In the genomic region with DNA sequence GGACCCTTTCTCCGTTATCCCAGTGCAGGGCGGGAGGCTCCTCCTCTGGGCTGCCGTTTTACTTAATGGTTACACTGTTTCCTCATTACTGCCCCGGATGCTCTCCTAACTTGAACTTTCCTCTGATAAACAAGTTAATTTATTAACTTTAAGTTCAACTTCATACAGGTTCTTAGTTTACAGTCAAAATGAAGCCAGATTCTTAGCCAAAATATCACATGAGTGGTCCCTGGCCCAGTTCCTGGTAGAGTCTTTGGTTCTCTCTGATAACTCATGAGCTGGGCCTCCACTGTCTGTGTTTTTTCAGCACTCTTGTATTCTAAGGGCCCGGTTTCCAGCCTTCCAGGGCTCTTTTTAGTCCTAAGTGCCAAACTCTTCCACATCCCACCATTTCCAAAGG, we compare ENCODE assay signal across 25 mouse cellular contexts. TPM values are rescaled to one million over a fixed set of nuclear protein-coding genes. Genes with fewer than 3 reads are reported as not detected.
DNase-seq lines count a peak whose midpoint lies in the region; ATAC-seq and TF ChIP-seq lines count a peak whose summit lies in the region.
"Had no signal": no experiment of that assay in that cellular context is flagged by ENCODE, and none has a peak within 500 bp of the region (broad histone marks: within the 10 kb centered on the region; RNA-seq: fewer than 3 reads in every experiment).

No protein-coding gene starts in this region.

- H3K27ac ChIP-seq in kidney, embryonic 15.5 days: no peak overlapping the region
- H3K27ac ChIP-seq in kidney, embryonic 14.5 days (ENCODE audit: low read depth, low read length): no peak overlapping the region
- H3K27ac ChIP-seq in MEL (ENCODE audit: control insufficient read depth, low read depth, low read length): peak overlapping the region; percentile 27
- H3K27ac ChIP-seq: forebrain, embryonic 10.5 days; forebrain, embryonic 13.5 days; heart, embryonic 13.5 days; hindbrain, embryonic 14.5 days; hindbrain, postnatal 0 days had no signal

- no peak overlapping the region for H3K9ac ChIP-seq in kidney, embryonic 15.5 days
- H3K9ac ChIP-seq in kidney, embryonic 14.5 days (ENCODE audit: low read depth, low read length): no peak overlapping the region
- no peak overlapping the region for H3K9ac ChIP-seq in MEL (ENCODE audit: control insufficient read depth, low read depth, low read length, poor library complexity, severe bottlenecking)
- H3K9ac ChIP-seq: forebrain, embryonic 13.5 days; heart, embryonic 13.5 days; hindbrain, embryonic 14.5 days had no signal

- H3K4me2 ChIP-seq in kidney, embryonic 15.5 days: no peak overlapping the region
- H3K4me2 ChIP-seq in kidney, embryonic 14.5 days (replicated peaks; ENCODE audit: low read depth, low read length): no peak overlapping the region
- H3K4me2 ChIP-seq: forebrain, embryonic 13.5 days; heart, embryonic 13.5 days; hindbrain, embryonic 14.5 days had no signal

- H3K36me3 ChIP-seq in kidney, embryonic 15.5 days: no peaks in the 10 kb centered on the region
- H3K36me3 ChIP-seq in kidney, embryonic 14.5 days (ENCODE audit: control insufficient read depth, insufficient read depth, low read length): no peaks in the 10 kb centered on the region
- H3K36me3 ChIP-seq in MEL (ENCODE audit: control insufficient read depth in 1 of 2, insufficient read depth in 2 of 2, low read length in 2 of 2): peaks cover 0 to 25% of the 10 kb centered on the region in 2 experiments; a peak in 2 of 4 replicates
- H3K36me3 ChIP-seq: forebrain, embryonic 10.5 days; heart, embryonic 13.5 days had no signal

- peaks cover 5% of the 10 kb centered on the region for H3K4me1 ChIP-seq in kidney, embryonic 15.5 days
- no peaks in the 10 kb centered on the region; the same call in 1 of the 2 replicates for H3K4me1 ChIP-seq in kidney, embryonic 14.5 days (ENCODE audit: control insufficient read depth, insufficient read depth, low read length)
- H3K4me1 ChIP-seq in MEL (ENCODE audit: control insufficient read depth in 1 of 2, insufficient read depth in 2 of 2, low read length in 2 of 2): peaks cover 17 to 30% of the 10 kb centered on the region in 2 experiments

- no peak for TF ChIP-seq CTCF in MEL (IDR thresholded peaks at IDR 0.05 in 2 of 3, conservative IDR thresholded peaks at IDR 0.05 in 1 of 3; ENCODE audit: control insufficient read depth in 1 of 3, insufficient read depth in 1 of 3, low read depth in 2 of 3, low read length in 3 of 3, poor library complexity in 1 of 3, severe bottlenecking in 1 of 3)

- no peak for TF ChIP-seq POLR2A in MEL (IDR thresholded peaks at IDR 0.05; ENCODE audit: control insufficient read depth in 1 of 2, insufficient read depth in 1 of 2, low read depth in 1 of 2, low read length in 2 of 2, poor library complexity in 1 of 2)

- no peaks in the 10 kb centered on the region for H3K9me3 ChIP-seq in kidney, embryonic 15.5 days (replicated peaks)
- H3K9me3 ChIP-seq in kidney, embryonic 14.5 days (ENCODE audit: control insufficient read depth, low read length): no peaks in the 10 kb centered on the region
- no peaks in the 10 kb centered on the region for H3K9me3 ChIP-seq in MEL (replicated peaks; ENCODE audit: insufficient read depth, low read length)
- H3K9me3 ChIP-seq: forebrain, embryonic 10.5 days; forebrain, embryonic 13.5 days; G1E; heart, embryonic 13.5 days had no signal

- H3K27me3 ChIP-seq in kidney, embryonic 15.5 days: no peaks in the 10 kb centered on the region
- no peaks in the 10 kb centered on the region for H3K27me3 ChIP-seq in kidney, embryonic 14.5 days (ENCODE audit: control insufficient read depth, insufficient read depth, low read length)
- H3K27me3 ChIP-seq in MEL (ENCODE audit: control insufficient read depth in 1 of 2, insufficient read depth in 2 of 2, low read length in 2 of 2): no peaks in the 10 kb centered on the region
- H3K27me3 ChIP-seq: CH12.LX; forebrain, embryonic 13.5 days; heart, embryonic 13.5 days had no signal

- no peak for TF ChIP-seq RAD21 in MEL (IDR thresholded peaks at IDR 0.05; ENCODE audit: low read depth, low read length)

- peak in 1 of 2 experiments; percentile 18; a peak in 1 of 4 replicates for TF ChIP-seq EP300 in MEL (IDR thresholded peaks at IDR 0.05; ENCODE audit: low read depth in 1 of 2, low read length in 2 of 2)

- DNase-seq in kidney, adult 11 months: peak; percentile 47
- peak; percentile 65 to 66 for DNase-seq in kidney, adult 8-10 months
- no peak for DNase-seq in MEL (ENCODE audit: low read depth, low spot score)
- DNase-seq in kidney, postnatal 14 days: peak; percentile 39
- no peak for DNase-seq in layer of hippocampus, adult 9-11 months
- DNase-seq: adrenal gland, adult 8-10 months; adrenal gland, postnatal 25 days; B cell, adult 2 months; cerebellum, adult 11-12 months; cerebellum, adult 9-10 months; cerebellum, postnatal 14 days; gastrocnemius, postnatal 14 days; heart, postnatal 14 days; heart, postnatal 4 days had no signal

- no peaks in the 10 kb centered on the region for H3K79me2 ChIP-seq in MEL (ENCODE audit: control insufficient read depth, insufficient read depth, low read length, poor library complexity)

- no peak for ATAC-seq in kidney, embryonic 15.5 days (replicated peaks; ENCODE audit: low FRiP score)
- no peak for ATAC-seq in kidney, embryonic 14.5 days (ENCODE audit: low FRiP score, low TSS enrichment)
- ATAC-seq: activated CD4-positive, CD25-positive, alpha-beta regulatory T cell, adult 4 months; forebrain, embryonic 13.5 days; forebrain, embryonic 16.5 days; hindbrain, postnatal 0 days had no signal

- 80% methylated on average over 5 of the region's 5 CpGs for WGBS in kidney, embryonic 15.5 days
- 82% methylated on average over 5 of the region's 5 CpGs for WGBS in kidney, embryonic 14.5 days

- H3K4me3 ChIP-seq in kidney, embryonic 15.5 days (replicated peaks): no peak overlapping the region
- H3K4me3 ChIP-seq in kidney, embryonic 14.5 days (ENCODE audit: low read length): no peak overlapping the region
- no peak overlapping the region for H3K4me3 ChIP-seq in MEL (ENCODE audit: control insufficient read depth in 1 of 2, insufficient read depth in 1 of 2, low read depth in 2 of 2, low read length in 2 of 2)
- H3K4me3 ChIP-seq: forebrain, embryonic 10.5 days; forebrain, embryonic 13.5 days; heart, embryonic 13.5 days had no signal

TF ChIP-seq in MEL, 35 proteins besides CTCF, POLR2A, EP300 and RAD21:
- TF ChIP-seq TCF12 (IDR thresholded peaks at IDR 0.05; ENCODE audit: low read depth, low read length): peak; percentile 32; the same call in 1 of the 2 replicates
- no peak for TF ChIP-seq MEF2A (IDR thresholded peaks at IDR 0.05; ENCODE audit: extremely low read depth, insufficient replicate concordance, low read depth, low read length, poor library complexity, severe bottlenecking)

RNA-seq across cellular contexts. Expression of gene Mkln1, which starts 5.7 kb away (rescaled TPM):
- 205 and 206 TPM in 2 replicates for polyA plus RNA-seq in kidney, embryonic 15.5 days (2015; fragmentation: Nextera tagmentation; extraction: Ambion mirVana)
- polyA plus RNA-seq in kidney, embryonic 14.5 days (2014; fragmentation: Nextera tagmentation; extraction: Ambion mirVana): 155 and 212 TPM in 2 replicates
- total RNA-seq in MEL (2012; rRNA removed): 126 and 135 TPM in 2 replicates
- polyA plus RNA-seq in MEL (2012; ENCODE audit: insufficient read depth in 1 of 2, insufficient read length in 2 of 2, low read depth in 1 of 2, low replicate concordance in 2 of 2, missing spikeins in 1 of 2): 100 to 1,000 TPM; 115 to 187 TPM

Comparison
In these comparisons a context has a peak if more than half of its experiments do, and no peak if none do; other contexts are left out.
1. DNase-seq: peak in kidney, adult 11 months (single experiment), kidney, adult 8-10 months (2 of 2) and kidney, postnatal 14 days (single experiment); none in MEL (single experiment) and layer of hippocampus, adult 9-11 months (single experiment).